Mouse (Mus musculus) C2C12 (cell line): ENCODE results near the gene Prm1. TPM values are rescaled to one million over a fixed set of nuclear protein-coding genes. Genes with fewer than 3 reads are reported as not detected.
"Not testable (repeated sequence)": the region's sequence is repeated elsewhere in the genome, so short reads cannot be mapped to it uniquely, and the experiment has no call there.

Experiments
- H3K27me3 ChIP-seq: one replicate; pipeline ENCODE4 v1.6.1; 2011; ENCODE audit not compliant: control insufficient read depth, insufficient read depth, insufficient read length
- H3K36me3 ChIP-seq: one replicate; pipeline ENCODE4 v1.6.1; 2011; ENCODE audit not compliant: control insufficient read depth, insufficient read depth
- H3K4me3 ChIP-seq: one replicate; pipeline ENCODE4 v1.5.1; 2011; ENCODE audit warnings: mild to moderate bottlenecking, control low read depth; ENCODE audit not compliant: poor library complexity, insufficient read depth, severe bottlenecking
- H3K79me2 ChIP-seq: one replicate; pipeline ENCODE4 v1.6.1; 2011; ENCODE audit not compliant: control insufficient read depth, insufficient read depth
- H3K79me3 ChIP-seq: one replicate; pipeline ENCODE4 v1.6.1; 2011; ENCODE audit warnings: low read depth, control low read depth
- H3ac ChIP-seq: one replicate; pipeline ENCODE3; 2011; ENCODE audit warnings: low read depth; ENCODE audit not compliant: control insufficient read depth, insufficient read length
- CEBPB ChIP-seq: IDR thresholded peaks from one replicate; pipeline ENCODE4 v1.6.1; 2011; ENCODE audit warnings: low read depth, mild to moderate bottlenecking, control low read depth, moderate library complexity
- CTCF ChIP-seq: IDR thresholded peaks from one replicate; pipeline ENCODE4 v1.5.1; 2011; ENCODE audit not compliant: control insufficient read depth, insufficient read depth, insufficient read length
- FOSL1 ChIP-seq: IDR thresholded peaks from one replicate; pipeline ENCODE4 v1.8.0; 2011; ENCODE audit warnings: mild to moderate bottlenecking, low read length; ENCODE audit not compliant: poor library complexity, insufficient read depth, severe bottlenecking
- MAX ChIP-seq: IDR thresholded peaks from one replicate; pipeline ENCODE4 v1.6.1; 2011; ENCODE audit warnings: mild to moderate bottlenecking, control low read depth
- MYOD1 ChIP-seq: IDR thresholded peaks from one replicate; pipeline ENCODE4 v1.6.1; 2011; ENCODE audit warnings: low read depth; ENCODE audit not compliant: control insufficient read depth, insufficient read length
- MYOG ChIP-seq: IDR thresholded peaks from one replicate; pipeline ENCODE4 v1.6.1; 2011; ENCODE audit not compliant: control insufficient read depth, insufficient read length; ENCODE audit errors: extremely low read depth
- USF1 ChIP-seq: IDR thresholded peaks from one replicate; pipeline ENCODE4 v1.6.1; 2011; ENCODE audit warnings: low read depth, mild to moderate bottlenecking, control low read depth, moderate library complexity
- polyA plus RNA-seq: library from polyadenylated mRNA; unstranded; fragments of >200 nt; fragmentation: generic; extraction: Trizol; gene quantifications from one replicate; pipeline ENCODE4 v1.2.1, GENCODE M21; 2012; ENCODE audit warnings: missing spikeins

Gene Prm1
- polyA plus RNA-seq, 1 experiment: not detected

- TF ChIP-seq MAX (no peak), CTCF (no peak), FOSL1 (no peak), USF1 (no peak), MYOD1 (no peak), CEBPB (no peak), MYOG (no peak)
- Histone ChIP-seq H3K79me2 (no peaks in the 10 kb centered on the region), H3K4me3 (no peak overlapping the region), H3K79me3 (no peaks in the 10 kb centered on the region), H3K36me3 (no peaks in the 10 kb centered on the region), H3ac (no peak overlapping the region), H3K27me3 (peaks cover 5% of the 10 kb centered on the region)
These were observed 13.0 kb upstream of the Prm1 start for GRCm38 (mm10) chr16:10818579-10819135.

DNA sequence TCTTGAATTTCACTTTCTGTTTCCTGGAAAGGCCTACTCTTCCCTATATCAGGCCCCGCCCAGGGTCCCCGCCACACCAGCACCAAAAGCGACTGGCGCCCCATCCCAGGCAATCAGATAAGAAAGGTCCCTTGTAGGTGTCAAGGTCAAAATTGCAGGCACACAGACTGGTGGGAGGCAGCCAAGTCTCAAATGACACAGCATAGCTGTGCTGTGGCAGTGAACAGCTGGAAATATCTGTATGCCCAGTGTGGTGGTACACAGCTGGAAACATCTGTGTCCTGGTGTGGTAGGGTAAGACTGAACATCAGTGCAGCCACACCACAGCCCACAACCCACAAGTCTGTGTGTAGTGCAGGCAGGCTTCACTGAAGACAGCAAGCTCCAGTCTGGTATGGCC is 9.2 kb upstream of the Prm1 start:
- Histone ChIP-seq H3K79me2 (no peaks in the 10 kb centered on the region), H3ac (no peak overlapping the region)

DNA sequence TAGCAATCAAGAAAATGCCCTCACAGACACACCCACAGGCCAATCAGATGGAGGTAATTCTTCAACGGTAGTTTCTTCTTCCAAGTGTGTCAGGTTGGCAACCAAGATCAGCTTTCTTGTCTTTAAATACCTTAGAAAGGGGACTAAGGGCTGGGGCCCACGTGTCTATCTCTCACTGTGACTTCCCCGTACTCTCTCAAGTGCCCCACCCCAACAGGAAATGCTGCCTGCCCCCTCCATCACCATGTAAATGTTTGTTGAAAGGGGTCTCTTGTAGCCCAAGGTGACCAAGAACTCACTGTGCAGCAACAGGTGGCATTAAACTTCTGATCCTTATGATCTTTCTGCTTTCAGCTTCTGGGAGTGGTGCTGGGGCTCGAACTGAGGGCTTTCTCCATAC is 8.1 kb upstream of the Prm1 start:
- Histone ChIP-seq H3ac (no peak overlapping the region), H3K36me3 (no peaks in the 10 kb centered on the region), H3K79me2 (no peaks in the 10 kb centered on the region), H3K4me3 (no peak overlapping the region), H3K79me3 (no peaks in the 10 kb centered on the region), H3K27me3 (peaks cover 11% of the 10 kb centered on the region)
- TF ChIP-seq FOSL1: no peak
- TF ChIP-seq CEBPB: no peak
- no peak for TF ChIP-seq MAX

More for the DNA sequence above, 9.2 kb upstream of the Prm1 start:
- TF ChIP-seq CTCF: no peak
- no peak for TF ChIP-seq MYOD1
- TF ChIP-seq USF1: no peak
- no peak for TF ChIP-seq FOSL1
- TF ChIP-seq MYOG: no peak
- no peak for TF ChIP-seq CEBPB
- no peak for TF ChIP-seq MAX
- Histone ChIP-seq H3K27me3 (peaks cover 4% of the 10 kb centered on the region), H3K36me3 (no peaks in the 10 kb centered on the region), H3K79me3 (no peaks in the 10 kb centered on the region), H3K4me3 (no peak overlapping the region)

DNA sequence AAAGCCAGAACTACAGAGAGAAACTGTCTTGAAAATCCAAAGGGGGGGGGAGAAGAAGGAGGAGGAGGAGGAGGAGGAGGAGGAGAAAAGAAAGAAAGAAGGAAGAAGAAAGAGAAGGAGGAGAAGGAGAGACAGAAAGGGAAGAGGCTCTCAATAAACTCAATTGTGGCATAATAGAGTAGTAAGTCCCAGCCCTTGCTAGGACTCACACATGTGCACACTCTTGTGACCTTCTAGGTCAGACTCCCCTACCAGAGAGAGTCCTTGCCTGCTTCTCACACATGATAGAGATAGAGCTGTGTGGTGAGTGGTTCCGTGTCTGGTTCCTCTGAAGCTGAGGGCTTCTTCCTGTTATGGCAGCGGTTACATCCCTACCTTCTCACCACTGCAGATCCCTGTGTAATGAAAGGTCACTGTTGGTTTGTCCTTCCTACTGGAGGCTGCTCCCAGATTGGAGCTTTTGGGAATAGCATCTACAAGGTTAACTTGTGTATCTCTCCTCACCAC is 7.3 kb upstream of the Prm1 start, which contains the start of gene Gm11172:
Gene Gm11172 (plus strand): TSS at position 51 of the 507 bp plus-strand sequence.
- TF ChIP-seq CEBPB (no peak), MYOD1 (no peak), FOSL1 (no peak), MAX (no peak), MYOG (no peak), USF1 (no peak), CTCF (no peak)
- Histone ChIP-seq H3K27me3 (peaks cover 17% of the 10 kb centered on the region), H3K4me3 (no peak within 1 kb of the TSS), H3K79me3 (no peaks in the 10 kb centered on the region), H3K79me2 (no peaks in the 10 kb centered on the region), H3ac (no peak within 1 kb of the TSS), H3K36me3 (no peaks in the 10 kb centered on the region)

DNA sequence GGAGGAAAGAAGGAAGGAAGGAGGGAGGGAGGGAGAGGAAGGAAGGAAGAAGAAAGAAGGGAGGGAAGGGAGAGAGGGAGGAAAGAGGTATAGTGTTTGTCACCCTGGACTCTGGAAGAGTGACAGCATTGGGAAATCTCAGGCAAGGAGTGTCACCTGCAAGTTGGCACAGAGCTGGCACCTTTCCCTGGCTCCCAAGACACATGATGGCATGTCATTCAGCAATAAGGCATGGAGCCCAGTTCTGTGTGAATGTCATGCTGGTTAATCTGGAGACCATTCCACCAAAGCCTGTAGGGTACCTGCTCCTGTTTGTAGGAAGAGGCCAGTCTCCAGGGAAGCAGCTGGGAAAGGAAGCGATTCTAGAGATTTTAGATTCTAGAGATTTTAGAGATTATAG is 4.7 kb upstream of the Prm1 start:
- no peaks in the 10 kb centered on the region for H3K36me3 ChIP-seq
- H3K79me2 ChIP-seq: no peaks in the 10 kb centered on the region
- H3K4me3 ChIP-seq: no peak overlapping the region
- peaks cover 38% of the 10 kb centered on the region for H3K27me3 ChIP-seq
- TF ChIP-seq FOSL1: no peak
- no peak for TF ChIP-seq MYOG
- TF ChIP-seq MYOD1: no peak
- TF ChIP-seq CTCF: no peak
- no peak for TF ChIP-seq CEBPB
- no peak for TF ChIP-seq USF1
- TF ChIP-seq MAX: no peak
- no peaks in the 10 kb centered on the region for H3K79me3 ChIP-seq
- H3ac ChIP-seq: no peak overlapping the region

- not testable (repeated sequence) for H3ac ChIP-seq, H3K4me3 ChIP-seq, H3K36me3 ChIP-seq, H3K79me3 ChIP-seq, H3K79me2 ChIP-seq
- peaks cover 17% of the 10 kb centered on the region for H3K27me3 ChIP-seq
These were observed 3.2 kb downstream of the Prm1 start for GRCm38 (mm10) chr16:10802420-10802819.
